Mouse (Mus musculus): ENCODE measurements around the gene Grin2a.

The Grin2a gene

DNA sequence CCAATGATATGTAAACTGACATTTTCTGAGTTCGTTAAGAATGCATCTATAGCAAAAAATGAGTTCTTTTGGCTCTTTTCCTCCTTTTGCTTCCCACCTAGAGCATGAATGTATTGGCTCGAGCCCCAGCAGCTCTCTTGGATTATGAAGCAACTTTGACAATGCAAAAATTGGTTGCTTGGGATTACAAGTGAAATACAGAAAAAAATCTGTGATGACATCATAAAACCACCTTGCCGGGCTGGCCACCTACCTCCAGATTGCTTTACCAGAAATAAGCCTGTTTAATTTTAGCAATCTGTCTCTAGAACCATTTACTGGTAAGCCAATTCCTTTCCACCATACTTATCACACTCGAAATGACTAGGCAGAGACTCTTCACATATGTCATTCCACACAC, 112.9 kb downstream of the Grin2a start:
- in situ Hi-C loops (cut with MboI, MseI) = no loop called here

GRCm38 (mm10) chr16:9873001-9873400, 122.4 kb downstream of the Grin2a start:
- in situ Hi-C loops (cut with MboI, MseI) = no loop called here

DNA sequence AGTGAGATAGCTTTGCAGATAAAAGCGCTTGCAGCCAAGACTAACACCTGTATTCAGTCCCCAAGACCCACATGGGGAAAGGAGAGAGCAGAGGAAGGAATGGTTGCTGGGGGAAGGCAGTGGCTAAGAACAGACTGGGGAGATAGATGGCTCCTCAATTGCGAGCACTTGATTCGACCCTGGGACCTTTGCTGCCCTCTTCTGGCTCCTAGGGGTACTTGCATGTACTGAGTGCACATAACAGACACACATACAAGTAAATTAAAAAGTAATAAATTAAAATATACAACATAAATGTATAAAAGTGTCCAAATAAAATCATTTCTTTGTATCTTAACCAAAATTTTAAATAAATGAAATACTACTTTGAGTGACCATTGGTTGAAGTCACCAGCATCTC, 129.7 kb downstream of the Grin2a start:
- in situ Hi-C loops (cut with MboI, MseI) = no loop called here

GRCm38 (mm10) chr16:9865039-9865438, 130.3 kb downstream of the Grin2a start:
- in situ Hi-C loops (cut with MboI, MseI) = no loop called here

- in situ Hi-C loops (cut with MboI, MseI) = no loop called here
These were observed 137.6 kb downstream of the Grin2a start for GRCm38 (mm10) chr16:9857758-9858157.

GRCm38 (mm10) chr16:9851265-9851988, 143.9 kb downstream of the Grin2a start:
- in situ Hi-C loops (cut with MboI, MseI) = no loop called here

- in situ Hi-C loops (cut with MboI, MseI) = no loop called here
These were observed 153.9 kb downstream of the Grin2a start for GRCm38 (mm10) chr16:9841496-9841895.

DNA sequence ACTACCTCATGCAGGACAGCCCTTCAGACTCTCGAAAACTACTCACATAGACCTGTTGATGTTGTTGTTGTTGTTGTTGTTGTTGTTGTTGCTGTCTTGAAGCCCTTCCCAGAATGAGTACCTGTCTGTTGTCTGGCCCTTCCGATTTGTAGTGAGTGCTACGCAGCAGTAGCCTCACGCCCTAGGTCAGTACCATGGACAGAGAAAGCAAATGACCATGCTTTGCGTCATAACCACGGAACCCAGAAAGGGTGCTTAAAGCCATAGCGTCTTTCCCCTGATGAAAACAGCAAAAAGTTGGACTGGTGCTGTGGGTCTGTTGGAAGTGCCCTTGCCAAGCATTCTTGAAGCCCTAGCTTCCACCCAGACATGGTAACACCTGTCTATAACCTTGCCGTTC, 158.8 kb downstream of the Grin2a start:
- in situ Hi-C loops (cut with MboI, MseI) = no loop called here

GRCm38 (mm10) chr16:9834236-9834635, 161.1 kb downstream of the Grin2a start:
- in situ Hi-C loops (cut with MboI, MseI) = loop anchor here in 1 of 2 experiments (5.0 kb wide), 1 partner anchor 1308 kb away; no protein-coding TSS in a partner anchor

DNA sequence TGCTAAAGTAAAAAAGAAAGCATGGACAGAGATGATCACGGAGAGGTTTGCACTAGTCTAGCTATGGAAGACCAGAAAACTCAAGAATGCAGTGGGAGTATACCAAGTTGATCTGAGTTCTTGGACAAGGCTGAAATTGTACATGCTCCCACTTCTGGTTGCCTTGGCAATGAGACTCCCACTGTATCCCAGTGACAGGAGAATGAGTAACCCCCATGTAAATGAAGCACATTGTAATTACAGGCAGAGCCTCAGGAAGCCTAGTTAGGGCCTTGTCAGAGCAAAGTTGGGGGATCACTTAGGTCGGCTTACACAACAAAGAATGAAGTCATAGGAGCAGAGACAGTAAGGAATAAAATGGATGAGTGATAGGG, 170.3 kb downstream of the Grin2a start:
- in situ Hi-C loops (cut with MboI, MseI) = no loop called here

GRCm38 (mm10) chr16:9824436-9825109, 170.8 kb downstream of the Grin2a start:
- in situ Hi-C loops (cut with MboI, MseI) = no loop called here

DNA sequence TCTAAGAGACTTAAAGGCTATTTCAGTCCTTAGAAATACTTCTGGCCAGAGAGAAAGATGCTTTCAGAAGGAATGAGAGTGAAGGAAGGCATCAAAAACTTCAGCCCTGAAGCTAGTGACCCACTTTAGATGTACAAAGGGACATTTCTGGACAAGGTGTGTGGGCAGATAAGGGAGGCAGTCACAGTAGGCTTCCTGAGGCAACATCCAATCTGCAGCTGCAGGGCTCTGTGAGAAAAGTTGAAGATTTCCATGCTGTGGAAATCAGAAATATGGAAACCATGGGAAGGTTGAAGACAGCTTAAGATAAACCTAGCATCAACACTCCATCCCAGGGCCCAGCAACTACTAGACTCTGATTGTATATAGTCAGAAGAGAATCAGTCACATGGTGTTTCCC, 171.7 kb downstream of the Grin2a start:
- in situ Hi-C loops (cut with MboI, MseI) = no loop called here

DNA sequence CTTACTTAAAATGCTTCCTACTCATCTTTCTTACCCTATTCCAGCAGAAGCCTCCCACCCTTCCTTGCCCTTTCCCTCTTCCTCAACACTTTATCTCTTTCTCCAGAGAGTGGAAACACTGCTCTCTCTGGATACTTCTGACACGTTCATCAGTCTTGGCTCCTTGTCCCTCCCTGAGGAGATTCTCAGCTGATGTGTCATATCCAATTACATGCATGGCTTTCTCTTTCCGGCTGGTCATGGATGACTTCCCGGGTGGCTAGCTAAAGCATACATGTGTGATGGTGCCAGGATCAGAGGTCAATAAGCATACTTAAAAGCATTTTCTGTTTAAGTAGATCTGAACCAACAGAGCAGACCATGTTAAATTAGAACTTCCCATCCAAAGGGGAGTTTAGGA, 175.9 kb downstream of the Grin2a start:
- in situ Hi-C loops (cut with MboI, MseI) = no loop called here

DNA sequence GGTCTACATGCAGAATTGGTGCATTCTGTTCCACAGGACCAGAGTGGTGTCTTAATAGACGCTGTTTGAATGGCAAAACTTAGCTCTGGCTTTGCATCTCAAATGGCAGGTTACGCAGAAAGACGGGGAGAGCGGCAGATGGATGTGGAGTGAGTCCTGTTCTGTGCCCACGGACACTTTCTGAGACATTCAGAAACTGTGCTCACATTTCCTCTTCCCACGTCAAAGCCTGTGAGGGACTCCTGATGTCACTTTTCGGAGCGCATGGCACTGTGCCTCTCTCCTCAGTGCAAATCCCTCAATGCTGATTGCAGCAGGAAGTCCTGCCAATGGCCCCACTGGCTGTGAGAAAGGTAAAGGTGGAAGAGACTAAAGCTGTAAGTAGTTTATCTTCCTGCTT, 194.0 kb downstream of the Grin2a start:
- in situ Hi-C loops (cut with MboI, MseI) = no loop called here

DNA sequence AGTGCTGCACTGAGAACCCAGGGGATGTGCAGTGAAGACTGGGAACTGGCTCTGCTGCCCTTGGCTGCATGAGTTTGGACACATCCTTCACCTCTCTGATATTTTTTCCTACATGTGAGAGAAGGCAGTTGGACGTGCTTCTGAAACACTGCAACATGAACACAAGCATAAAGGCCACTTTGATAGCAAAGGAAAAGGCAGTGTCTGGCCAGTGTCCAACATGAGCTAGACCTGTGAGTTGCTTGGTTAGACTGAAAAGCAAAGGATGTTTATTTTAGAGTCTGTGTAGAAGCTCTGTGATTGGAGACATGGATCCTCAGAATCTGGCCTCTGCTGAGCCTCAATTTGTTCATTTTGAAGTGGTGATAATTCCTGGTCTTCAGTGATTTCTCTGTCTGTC, 195.1 kb downstream of the Grin2a start:
- in situ Hi-C loops (cut with MboI, MseI) = no loop called here

DNA sequence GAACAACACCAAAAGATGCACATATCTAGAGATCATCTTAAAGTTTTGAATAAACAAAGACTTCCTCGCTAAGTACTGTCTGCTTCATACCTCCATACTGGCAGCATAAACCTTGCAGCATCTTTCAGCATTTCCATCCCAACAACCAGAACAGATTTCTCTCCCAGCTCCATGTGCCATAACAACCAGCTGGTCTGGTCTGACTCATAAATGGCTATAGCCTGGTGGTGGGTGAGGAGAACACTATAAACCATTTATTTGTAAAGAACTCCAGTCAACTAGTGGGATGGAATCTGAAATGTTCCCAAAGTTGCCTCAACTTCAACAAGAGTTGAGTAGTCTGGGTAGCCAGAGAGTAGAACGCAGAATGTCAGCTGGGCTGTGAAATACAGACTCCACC, 202.4 kb downstream of the Grin2a start:
- in situ Hi-C loops (cut with MboI, MseI) = no loop called here

DNA sequence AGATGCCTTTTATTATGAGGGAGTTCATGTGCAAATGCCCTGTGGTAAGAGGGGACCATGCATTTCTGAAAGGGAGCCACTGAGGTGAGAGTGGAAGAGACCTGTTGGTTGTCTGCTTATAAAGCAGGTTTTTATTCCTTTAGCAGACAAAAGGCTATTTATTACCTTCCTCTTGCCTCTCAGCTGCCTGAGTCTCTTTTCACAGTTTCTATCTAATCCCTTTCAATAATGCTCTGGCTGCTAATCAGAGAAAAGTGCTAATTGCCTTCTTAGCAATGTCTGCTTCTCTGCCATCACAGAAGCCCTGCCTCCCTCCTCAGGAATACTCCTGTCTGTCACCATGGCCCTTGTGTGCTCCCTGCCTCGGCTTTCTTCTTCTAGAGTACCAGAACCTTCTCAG, 209.1 kb downstream of the Grin2a start:
- in situ Hi-C loops (cut with MboI, MseI) = no loop called here

DNA sequence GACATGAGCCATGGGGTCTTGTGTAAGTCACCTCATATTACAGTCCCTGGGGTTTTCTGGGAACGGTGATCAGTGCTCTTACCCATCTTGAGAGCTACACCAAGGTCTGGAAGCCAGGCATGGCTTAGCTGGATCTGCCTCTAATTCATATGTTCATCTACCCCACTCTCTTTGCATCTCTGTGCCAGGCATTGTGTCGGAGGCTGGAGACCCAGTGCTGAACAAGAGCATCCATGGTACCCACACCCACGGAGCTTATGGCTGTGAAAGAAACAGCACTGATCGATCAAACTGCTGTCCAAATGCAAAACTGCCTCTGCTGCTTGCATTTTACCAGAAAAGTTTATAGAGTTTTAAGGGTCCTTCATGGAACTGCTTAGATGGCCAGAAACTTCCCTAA, 209.5 kb downstream of the Grin2a start:
- in situ Hi-C loops (cut with MboI, MseI) = no loop called here

- in situ Hi-C loops (cut with MboI, MseI) = no loop called here
These were observed 226.4 kb downstream of the Grin2a start for GRCm38 (mm10) chr16:9768981-9769380.

DNA sequence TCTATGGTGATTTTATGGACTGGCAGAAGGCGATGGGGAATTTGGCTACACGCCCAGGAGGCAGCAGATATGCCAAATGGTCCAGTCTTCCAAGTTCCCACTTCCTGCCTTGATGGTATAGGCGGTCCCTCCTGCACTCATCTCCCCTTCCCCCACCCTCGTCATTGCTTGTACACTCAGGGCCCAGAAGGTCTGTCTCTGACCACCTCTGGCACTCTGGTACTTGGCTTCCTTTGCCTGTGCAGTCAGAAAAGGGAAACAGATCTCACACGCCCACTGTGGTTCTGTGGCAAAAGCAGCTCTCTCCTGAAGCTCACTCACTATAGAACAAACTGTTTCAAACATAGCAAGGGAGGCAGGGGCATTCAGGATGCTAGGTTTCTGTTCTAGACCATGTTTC, 227.0 kb downstream of the Grin2a start:
- in situ Hi-C loops (cut with MboI, MseI) = no loop called here

GRCm38 (mm10) chr16:9767946-9768345, 227.4 kb downstream of the Grin2a start:
- in situ Hi-C loops (cut with MboI, MseI) = no loop called here

DNA sequence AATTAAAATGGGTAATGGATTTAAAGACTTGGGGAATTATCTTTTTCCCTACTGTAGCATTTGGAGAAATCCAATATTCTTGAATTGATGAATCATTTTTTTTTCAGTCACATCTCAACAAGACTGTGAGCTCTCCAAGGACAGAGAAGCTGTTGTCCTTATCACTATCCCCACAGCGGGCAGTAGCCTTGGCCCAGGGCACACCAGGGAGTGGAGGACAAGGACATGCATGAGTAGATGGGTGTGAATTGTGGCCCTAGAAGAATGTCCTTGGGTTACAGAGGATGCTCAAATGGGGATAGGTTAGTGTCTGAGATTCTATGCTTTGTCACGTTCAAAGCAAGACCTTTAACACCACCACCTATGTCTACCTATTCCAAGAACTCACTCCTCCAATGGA, 231.3 kb downstream of the Grin2a start:
- in situ Hi-C loops (cut with MboI, MseI) = no loop called here

DNA sequence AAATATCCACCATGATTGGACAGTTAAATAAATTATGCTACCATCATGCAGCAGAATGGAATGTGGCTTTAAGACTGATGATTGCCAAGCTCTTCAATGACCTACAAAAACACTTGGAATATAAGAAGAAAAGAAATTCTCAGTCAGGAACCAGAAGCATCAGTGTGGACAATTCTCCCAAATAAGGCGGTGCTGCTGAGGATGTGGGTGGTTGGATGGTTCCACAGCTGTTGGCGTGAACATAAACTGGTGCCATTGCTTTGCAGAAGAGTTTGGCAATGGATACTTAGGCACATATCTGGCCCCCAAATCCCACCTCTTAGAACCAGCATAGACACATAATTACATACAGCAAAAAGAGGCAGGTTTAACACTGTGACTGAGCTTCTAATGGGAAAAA, 235.0 kb downstream of the Grin2a start:
- in situ Hi-C loops (cut with MboI, MseI) = no loop called here
